In genomic region chr13:46216954-46217838, GRCm38 (mm10) we compare ENCODE assay signal across 11 mouse cellular contexts. TPM values are rescaled to one million over a fixed set of nuclear protein-coding genes. Genes with fewer than 3 reads are reported as not detected.
DNase-seq lines count a peak whose midpoint lies in the region; ATAC-seq and TF ChIP-seq lines count a peak whose summit lies in the region.
"Had no signal": no experiment of that assay in that cellular context is flagged by ENCODE, and none has a peak within 500 bp of the region (broad histone marks: within the 10 kb centered on the region; RNA-seq: fewer than 3 reads in every experiment).

No protein-coding gene starts in this region.

- peak; percentile 38 for DNase-seq in kidney, postnatal 0 days (ENCODE audit: low spot score)
- no peak for DNase-seq in kidney, adult 8-10 months
- DNase-seq in embryo, embryonic 10.5 days (ENCODE audit: low spot score): peak; percentile 32
- DNase-seq in lung, postnatal 36 days: no peak
- DNase-seq in cerebellum, postnatal 25 days: no peak

- H3K9me3 ChIP-seq in kidney, postnatal 0 days (replicated peaks; ENCODE audit: low read length): no peaks in the 10 kb centered on the region
- H3K9me3 ChIP-seq in forebrain, embryonic 13.5 days (replicated peaks): no peaks in the 10 kb centered on the region
- H3K9me3 ChIP-seq in limb, embryonic 15.5 days: no peaks in the 10 kb centered on the region

- no peak overlapping the region for H3K4me3 ChIP-seq in kidney, postnatal 0 days (replicated peaks; ENCODE audit: low read depth, low read length)
- H3K4me3 ChIP-seq in forebrain, embryonic 13.5 days: peak overlapping the region; percentile 30; the same call in 1 of the 2 replicates
- no peak overlapping the region for H3K4me3 ChIP-seq in limb, embryonic 15.5 days
- H3K4me3 ChIP-seq: myocyte had no signal

- TF ChIP-seq CTCF in kidney, postnatal 0 days (IDR thresholded peaks at IDR 0.05; ENCODE audit: low read depth): no peak

- 55% methylated on average over 9 of the region's 9 CpGs for WGBS in kidney, postnatal 0 days
- 56% methylated on average over 9 of the region's 9 CpGs for WGBS in forebrain, embryonic 13.5 days
- 46% methylated on average over 9 of the region's 9 CpGs for WGBS in limb, embryonic 15.5 days

- 0 out of 2 replicates have a peak, but pooled peaks cover 7% of the 10 kb centered on the region for H3K4me1 ChIP-seq in kidney, postnatal 0 days (replicated peaks; ENCODE audit: insufficient read depth, low read length)
- H3K4me1 ChIP-seq in forebrain, embryonic 13.5 days: peaks cover 27% of the 10 kb centered on the region
- H3K4me1 ChIP-seq in limb, embryonic 15.5 days: peaks cover 24% of the 10 kb centered on the region

- no peak overlapping the region for H3K9ac ChIP-seq in kidney, postnatal 0 days (ENCODE audit: low read depth, low read length)
- no peak overlapping the region for H3K9ac ChIP-seq in forebrain, embryonic 13.5 days
- H3K9ac ChIP-seq in limb, embryonic 15.5 days: no peak overlapping the region
- H3K9ac ChIP-seq: liver, embryonic 14.5 days had no signal

- H3K36me3 ChIP-seq in kidney, postnatal 0 days (ENCODE audit: insufficient read depth, low read length): no peaks in the 10 kb centered on the region
- no peaks in the 10 kb centered on the region for H3K36me3 ChIP-seq in forebrain, embryonic 13.5 days (ENCODE audit: poor library complexity, severe bottlenecking)
- H3K36me3 ChIP-seq in limb, embryonic 15.5 days: no peaks in the 10 kb centered on the region

- ATAC-seq in kidney, postnatal 0 days (replicated peaks; ENCODE audit: low FRiP score, low read depth): peak; percentile 54
- ATAC-seq in forebrain, embryonic 13.5 days: peak; percentile 42; the same call in 1 of the 2 replicates
- ATAC-seq in limb, embryonic 15.5 days (ENCODE audit: insufficient number of reproducible peaks, low FRiP score, low TSS enrichment, low read depth): no peak
- no peak for ATAC-seq in megakaryocyte progenitor cell, adult 5-6 weeks (replicated peaks; ENCODE audit: poor library complexity)
- ATAC-seq: CD4-positive, CD25-positive, alpha-beta regulatory T cell, adult 4 months had no signal

- H3K4me2 ChIP-seq in kidney, postnatal 0 days (ENCODE audit: low read length): peak overlapping the region; percentile 50
- peak overlapping the region; percentile 65 for H3K4me2 ChIP-seq in forebrain, embryonic 13.5 days
- peak overlapping the region; percentile 39; the same call in 1 of the 2 replicates for H3K4me2 ChIP-seq in limb, embryonic 15.5 days

- H3K27ac ChIP-seq in kidney, postnatal 0 days: no peak overlapping the region
- no peak overlapping the region for H3K27ac ChIP-seq in forebrain, embryonic 13.5 days
- H3K27ac ChIP-seq in limb, embryonic 15.5 days: peak overlapping the region; percentile 68; the same call in 1 of the 2 replicates
- H3K27ac ChIP-seq: liver, embryonic 14.5 days had no signal

- no peaks in the 10 kb centered on the region for H3K27me3 ChIP-seq in kidney, postnatal 0 days (ENCODE audit: insufficient read depth, low read length)
- no peaks in the 10 kb centered on the region for H3K27me3 ChIP-seq in forebrain, embryonic 13.5 days
- no peaks in the 10 kb centered on the region for H3K27me3 ChIP-seq in limb, embryonic 15.5 days

RNA-seq across cellular contexts. Expression of gene Stmnd1, which starts 56.3 kb away (rescaled TPM):
- polyA plus RNA-seq in kidney, postnatal 0 days (2015; fragmentation: Nextera tagmentation; extraction: Ambion mirVana): 0.26 and 0.46 TPM in 2 replicates
- polyA plus RNA-seq in forebrain, embryonic 13.5 days (2015; fragmentation: Nextera tagmentation; extraction: Ambion mirVana): not detected in 2 replicates
- 1.2 and 1.7 TPM in 2 replicates for polyA plus RNA-seq in limb, embryonic 15.5 days (2015; fragmentation: Nextera tagmentation; extraction: Ambion mirVana)
- total RNA-seq in megakaryocyte progenitor cell, adult 5-6 weeks (2015): not detected in 2 replicates
- total RNA-seq in megakaryocyte progenitor cell, adult 5-6 weeks (2017): not detected in 2 replicates
- polyA plus RNA-seq: CD4-positive, CD25-positive, alpha-beta regulatory T cell, adult 4 months; liver, embryonic 14.5 days had no signal

Comparison
In these comparisons a context has a peak if more than half of its experiments do, and no peak if none do; other contexts are left out.
1. DNase-seq: peak in kidney, postnatal 0 days (single experiment) and embryo, embryonic 10.5 days (single experiment); none in kidney, adult 8-10 months (0 of 2), lung, postnatal 36 days (single experiment) and cerebellum, postnatal 25 days (0 of 2).
2. ATAC-seq: peak in kidney, postnatal 0 days (single experiment) and forebrain, embryonic 13.5 days (single experiment); none in limb, embryonic 15.5 days (single experiment) and megakaryocyte progenitor cell, adult 5-6 weeks (single experiment).
3. Peak in every context shown above with its lines, with median percentiles within 50 percentile points of each other: H3K4me2 ChIP-seq.